Mouse (Mus musculus): ENCODE data around the gene Optn.

GRCm38 (mm10) chr2:5016922-5017321 lies 46.9 kb downstream of the Optn start:
- TF ChIP-seq CTCF (IDR thresholded peaks at IDR 0.05) = no peak
- no peak for TF ChIP-seq POLR2A (IDR thresholded peaks at IDR 0.05; ENCODE audit: insufficient read depth, low read depth, low read length)

Measured in heart, adult 2 months (tissue).